Mouse (Mus musculus) adipocyte (in vitro differentiated cells): ENCODE data around the gene Aifm1.
"Not testable (repeated sequence)": the region's sequence is repeated elsewhere in the genome, so short reads cannot be mapped to it uniquely, and the experiment has no call there.

Source experiments
- DNase-seq: peaks from one replicate; pipeline ENCODE4 v3.0.0-alpha.2; 2016; ENCODE audit warnings: low spot score

Gene Aifm1

DNA sequence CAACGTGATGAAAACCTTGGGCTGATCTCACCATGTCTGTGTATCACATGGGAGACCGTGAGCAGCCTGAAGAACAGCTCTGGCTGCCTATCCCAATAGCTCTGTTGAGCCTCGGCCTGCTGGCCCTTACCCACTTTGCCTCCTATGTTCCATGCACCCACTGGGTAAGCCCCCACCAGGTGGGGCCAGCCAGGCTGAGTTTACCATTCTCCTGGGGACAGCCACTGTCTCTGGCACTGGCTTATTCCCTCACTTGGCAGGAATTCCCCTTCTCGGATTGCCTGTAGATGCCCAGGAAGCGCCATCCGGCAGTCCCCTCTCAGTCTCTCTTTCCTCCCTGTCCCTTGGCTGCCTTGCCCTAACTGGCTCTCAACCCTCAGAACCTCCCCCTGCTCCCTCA lies 56.4 kb downstream of the Aifm1 start:
- peak; percentile 12 for DNase-seq

DNA sequence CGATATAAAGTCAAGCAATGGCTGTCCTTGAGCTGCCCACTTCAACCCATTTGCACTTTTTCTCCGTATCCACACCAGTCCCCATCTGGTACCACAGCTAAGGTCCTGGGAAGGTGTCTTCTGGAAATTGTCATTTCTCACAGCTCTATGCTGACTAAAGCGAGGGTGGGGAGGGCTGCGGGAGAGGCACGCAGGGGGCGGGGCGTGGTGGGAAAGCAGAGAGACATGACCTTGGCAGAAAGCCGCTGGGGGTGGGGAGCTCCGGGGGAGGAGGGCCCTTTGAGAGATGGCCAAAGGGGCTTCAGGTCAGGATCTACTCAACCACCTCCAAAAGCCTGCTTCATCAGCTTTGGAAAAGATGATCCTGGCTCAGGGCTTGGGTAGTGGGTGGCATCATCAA lies 58.3 kb downstream of the Aifm1 start:
- no peak for DNase-seq

DNA sequence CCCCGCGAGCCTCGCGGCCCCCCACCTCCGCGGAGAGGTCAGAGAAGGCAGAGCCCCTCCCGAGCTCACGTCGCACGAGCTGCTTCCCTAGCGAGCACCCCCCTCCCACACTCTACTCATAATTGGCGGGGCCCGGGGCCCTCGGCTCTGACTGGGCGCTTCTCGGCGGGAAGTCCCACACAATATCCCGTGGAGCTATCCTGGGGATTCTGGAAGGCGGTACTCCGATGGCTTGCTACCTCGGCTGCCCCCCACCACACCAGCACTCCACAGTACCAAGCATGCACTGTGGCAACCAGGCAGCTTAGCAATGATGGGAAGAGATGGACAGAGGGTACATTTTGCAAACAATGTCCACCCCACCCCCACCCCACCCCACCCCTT lies 58.9 kb downstream of the Aifm1 start:
- no peak for DNase-seq

DNA sequence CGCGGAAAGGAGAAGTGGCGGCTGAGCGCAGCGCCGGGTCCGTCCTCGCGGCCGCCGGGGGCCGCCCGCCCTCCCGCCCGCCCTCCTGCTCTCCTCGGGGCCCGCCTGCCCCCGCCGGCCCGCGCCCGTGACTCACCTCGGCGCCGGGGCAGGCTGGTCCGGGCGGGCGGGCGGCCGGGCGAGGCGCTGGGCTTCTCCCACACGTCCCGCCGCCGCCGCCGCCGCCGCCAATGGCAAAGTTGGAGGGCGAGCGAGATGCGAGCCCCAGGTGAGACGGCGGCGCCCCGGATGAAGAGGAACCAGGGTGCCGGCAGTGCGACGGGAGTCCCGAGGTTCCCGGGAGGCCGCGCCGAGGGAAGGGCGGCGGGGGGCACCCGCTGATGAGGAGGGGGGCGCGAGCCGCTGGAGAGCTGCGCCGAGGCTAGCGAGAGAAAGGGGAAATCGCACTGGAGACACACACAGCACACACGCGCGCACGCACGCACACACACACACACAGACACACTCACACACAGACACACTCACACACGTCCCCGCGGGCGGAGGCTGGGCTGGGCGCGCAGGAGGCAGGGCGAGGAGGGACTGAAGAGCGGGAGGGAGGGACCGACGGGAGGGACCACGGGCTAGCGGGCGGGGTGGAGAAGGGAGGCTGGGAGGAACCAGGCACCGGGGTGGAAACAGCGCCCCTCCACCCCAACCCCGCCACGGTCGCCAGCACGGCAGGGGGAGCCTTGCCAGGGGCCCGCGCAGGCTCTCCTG lies 59.4 kb downstream of the Aifm1 start:
- DNase-seq: peak; percentile 70

DNA sequence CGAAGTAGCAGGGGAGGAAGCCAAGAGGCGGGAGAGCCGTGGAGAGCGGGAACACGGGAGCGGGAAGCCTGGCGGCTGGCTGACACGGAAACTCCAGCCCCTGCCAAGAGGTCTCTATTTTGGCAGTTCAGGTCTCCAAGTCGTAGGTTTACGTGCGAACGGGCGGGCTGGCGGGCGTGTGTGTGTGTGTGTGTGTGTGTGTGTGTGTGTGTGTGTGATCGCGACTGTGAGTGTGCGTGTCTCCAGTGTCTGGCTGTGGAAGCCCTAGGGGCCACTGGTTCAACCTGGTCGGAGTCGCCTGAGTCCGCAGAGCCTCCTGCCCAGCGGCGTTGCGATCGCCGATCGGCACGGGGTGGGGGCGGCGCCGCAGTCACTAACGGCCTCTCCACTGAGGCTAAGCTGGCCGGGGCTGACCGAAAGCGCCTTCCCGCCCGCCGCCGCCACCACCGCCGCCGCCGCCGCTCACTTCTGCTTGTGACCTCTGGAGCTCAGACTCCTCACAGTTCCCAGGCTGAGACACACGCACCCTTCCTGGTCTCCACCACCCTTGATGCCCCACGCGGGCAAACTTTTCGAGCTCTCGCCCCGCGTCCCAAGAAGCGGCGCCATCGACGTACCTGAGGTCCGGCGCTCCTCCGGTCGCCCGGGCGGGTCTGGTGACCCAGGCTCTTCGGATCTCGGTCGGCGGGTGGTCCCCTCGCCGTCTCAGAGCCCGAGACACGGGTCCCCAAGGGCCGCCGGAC lies 60.3 kb downstream of the Aifm1 start:
- peak; percentile 17 for DNase-seq

DNA sequence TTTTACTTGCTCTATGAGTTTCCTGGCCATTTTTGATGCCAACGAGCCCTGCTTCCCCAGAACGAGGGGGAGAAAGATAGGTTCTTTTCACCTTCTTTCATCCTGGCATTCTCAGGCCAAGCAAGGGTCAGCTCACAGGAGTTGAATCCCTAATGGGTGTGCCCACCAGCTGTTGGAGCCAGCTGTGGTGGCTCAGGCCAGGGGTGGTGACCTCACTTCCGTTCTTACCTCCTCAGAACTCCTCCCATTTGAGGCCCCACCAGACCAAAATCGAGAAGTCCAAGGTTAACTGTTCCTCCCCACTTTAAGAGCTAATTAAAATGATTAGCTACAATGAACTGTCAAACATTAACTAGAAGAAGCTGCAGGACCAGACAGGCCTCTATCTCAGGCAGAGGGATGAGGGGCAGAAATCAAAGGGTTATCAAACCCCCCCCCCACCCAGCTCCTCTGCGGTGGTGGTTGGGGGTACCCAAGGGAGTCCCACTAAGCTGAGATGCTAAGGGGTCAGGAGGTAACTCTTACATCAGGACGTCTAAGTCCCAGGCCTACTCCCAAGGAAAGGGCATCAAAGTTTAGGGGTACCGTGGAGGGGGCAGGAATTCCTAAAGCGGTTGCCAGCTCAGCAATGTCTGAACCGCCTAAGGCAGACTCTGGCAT lies 61.0 kb downstream of the Aifm1 start:
- no peak for DNase-seq

DNA sequence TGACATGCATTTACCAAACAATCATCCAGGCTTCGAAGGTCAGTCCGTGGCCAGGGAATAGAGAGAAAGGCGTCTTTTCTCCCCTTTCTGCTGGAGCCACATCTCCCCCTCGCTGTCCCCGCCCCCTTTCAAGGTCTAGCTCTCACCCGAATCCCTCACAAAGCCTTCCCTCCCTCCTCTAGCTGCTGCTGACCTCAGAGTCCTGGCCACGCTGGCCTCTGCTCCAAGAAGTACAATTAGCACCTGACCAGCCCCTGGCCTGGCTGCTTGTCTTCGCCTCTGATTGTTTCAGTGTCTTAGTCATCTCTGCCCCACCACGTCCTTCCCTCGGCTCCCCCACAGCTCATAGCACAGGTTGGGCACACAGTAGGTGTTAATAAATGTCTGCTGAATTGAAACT lies 63.7 kb downstream of the Aifm1 start:
- no peak for DNase-seq

DNA sequence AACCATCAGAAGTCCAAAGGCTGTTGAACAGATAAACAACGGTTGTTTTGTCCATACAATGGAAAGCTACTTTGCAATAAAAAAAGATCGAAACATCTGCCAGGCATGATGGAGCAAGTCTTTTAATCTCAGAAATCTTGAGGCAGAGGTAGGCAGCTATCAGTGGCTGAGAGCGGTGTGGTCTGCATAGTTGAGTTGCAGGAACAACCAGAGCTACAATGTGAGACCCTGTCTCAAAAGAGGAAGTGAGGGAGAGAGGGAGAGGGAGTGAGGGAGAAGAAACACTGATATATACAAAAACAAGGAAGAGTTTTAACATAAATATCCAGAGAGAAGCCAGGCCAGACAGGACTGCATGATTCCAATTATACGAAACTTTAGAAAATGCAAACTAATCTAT lies 68.7 kb downstream of the Aifm1 start:
- DNase-seq: no peak

DNA sequence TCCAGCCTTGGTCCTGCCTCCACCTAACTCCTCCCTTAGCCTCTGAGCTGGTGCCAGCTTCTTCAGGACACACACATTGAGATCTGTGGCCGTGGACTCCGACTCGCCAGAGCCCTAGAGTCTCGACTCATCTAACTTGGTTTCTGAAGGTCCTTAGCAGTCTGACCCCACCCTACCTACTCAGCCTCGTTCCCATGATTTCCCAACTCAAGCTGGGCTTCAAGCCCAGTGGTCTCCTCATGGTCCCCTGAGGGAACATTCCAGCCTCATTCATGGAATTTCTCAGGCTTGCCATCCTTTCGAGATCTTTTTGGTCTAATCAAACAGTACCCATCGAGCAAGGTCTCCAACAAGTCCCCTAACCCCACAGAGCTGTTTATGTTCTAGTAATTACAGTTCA lies 71.4 kb downstream of the Aifm1 start:
- no peak for DNase-seq

DNA sequence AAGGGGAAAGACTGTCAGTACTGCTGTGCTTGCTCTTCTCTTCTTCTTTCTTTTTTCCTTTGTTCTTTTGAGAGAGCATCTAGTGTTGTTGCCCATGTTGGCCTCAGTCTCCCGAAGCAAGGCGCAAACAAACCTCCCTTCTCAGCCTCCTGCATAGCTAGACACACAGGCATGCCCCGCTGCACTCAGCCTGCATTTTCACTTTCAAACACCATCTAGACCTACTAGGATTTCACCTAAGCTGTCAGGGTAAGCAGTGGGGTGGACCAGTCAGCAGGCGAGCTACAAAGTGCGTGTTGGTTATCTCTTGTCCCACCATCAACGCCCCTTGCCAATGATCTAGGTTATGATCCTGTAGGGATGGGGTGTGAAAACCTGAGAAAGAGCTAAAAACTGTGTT lies 71.8 kb downstream of the Aifm1 start:
- DNase-seq: no peak

DNA sequence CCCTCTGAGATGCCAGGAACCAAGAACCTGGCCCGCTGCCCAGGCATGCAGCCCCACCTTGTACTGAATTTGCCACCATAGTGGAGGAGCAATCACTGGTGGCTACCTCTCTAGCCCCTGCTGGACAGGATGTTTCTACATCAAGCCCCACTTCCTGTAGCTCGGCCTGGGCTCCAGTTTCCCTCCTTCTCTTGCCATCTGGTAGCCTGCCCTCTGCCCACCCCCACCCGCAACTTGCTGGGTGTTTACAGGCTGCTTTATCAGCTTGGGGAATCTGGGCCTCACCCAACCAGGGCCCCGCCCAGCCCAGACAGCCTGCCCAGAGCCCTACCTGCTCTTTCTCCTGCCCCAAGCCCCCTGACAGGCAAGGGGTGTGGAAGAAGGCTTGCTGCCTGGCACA lies 74.3 kb downstream of the Aifm1 start:
- DNase-seq: no peak

DNA sequence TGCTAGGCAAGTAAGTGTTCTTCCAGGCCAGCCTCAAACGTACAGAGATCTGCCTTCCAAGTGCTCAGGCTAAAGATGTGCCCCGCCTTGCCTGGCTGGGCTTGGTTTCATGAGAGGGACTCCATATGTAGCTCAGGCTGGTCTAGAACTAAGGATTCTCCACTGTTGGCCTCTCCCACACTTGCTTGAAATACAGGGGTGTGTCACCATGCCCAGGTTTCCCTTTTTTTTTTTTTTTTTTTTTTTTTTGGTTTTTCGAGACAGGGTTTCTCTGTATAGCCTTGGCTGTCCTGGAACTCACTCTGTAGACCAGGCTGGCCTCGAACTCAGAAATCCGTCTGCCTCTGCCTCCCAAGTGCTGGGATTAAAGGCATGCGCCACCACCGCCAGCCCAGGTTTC lies 77.3 kb downstream of the Aifm1 start:
- DNase-seq: not testable (repeated sequence)

DNA sequence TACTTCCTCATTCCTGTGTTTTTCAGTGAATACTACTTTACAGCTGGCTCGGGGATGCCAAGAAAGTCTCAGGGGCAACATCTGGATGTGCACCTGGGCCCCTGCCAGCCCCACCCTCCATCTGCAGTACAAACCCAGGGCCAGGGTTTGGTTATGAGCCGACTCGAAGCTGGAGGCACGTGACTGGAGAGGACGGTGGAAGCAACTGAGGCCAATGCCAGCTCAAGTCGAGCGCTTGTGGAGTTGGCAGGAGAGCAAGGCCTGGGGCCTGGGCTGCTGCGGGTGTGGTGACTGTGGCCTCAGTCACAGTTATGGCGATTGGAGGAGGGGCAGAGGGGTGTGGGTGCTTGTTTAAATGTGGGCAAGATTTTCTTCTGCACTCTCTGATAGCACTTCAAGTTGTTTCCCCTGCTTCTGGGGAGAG lies 77.9 kb downstream of the Aifm1 start:
- peak; percentile 65 for DNase-seq

DNA sequence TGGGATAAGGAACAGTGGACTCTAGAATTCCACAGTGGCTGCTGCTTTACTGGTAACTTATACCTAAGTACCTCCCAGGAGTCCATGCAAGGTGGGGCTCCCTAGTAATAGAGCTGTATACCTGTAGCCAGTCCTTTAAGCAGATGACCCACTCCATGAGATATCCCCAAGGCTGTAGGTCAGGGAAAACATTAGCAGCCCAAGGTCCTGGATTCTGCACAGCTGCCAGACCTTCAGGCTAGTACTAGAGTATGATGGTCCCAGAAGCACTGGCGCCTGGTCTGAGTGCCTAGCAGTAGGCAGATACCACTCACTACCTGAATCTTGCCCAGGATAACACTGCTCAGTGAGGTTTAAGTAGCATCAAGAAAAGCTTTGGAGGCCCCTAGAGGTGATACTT lies 79.1 kb downstream of the Aifm1 start:
- DNase-seq: no peak

DNA sequence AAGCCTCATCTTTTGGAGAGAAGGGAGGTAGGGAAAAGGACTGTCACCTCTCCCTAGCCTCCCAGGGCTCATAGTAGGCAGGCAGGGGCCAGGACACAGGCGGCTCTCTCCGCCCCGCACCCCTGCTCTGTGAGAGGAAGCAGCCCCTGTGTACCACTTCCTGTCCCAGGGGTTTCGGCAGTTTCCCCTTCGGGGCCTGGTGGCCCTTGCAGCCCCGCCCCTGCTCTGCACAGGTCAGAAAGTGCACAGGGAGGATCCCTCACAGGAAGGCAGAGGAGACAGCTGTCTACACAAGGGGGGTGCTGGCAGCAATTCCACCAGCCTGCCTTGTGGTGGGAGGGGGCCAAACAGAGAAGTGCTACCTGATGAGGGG lies 79.8 kb downstream of the Aifm1 start:
- DNase-seq: no peak

DNA sequence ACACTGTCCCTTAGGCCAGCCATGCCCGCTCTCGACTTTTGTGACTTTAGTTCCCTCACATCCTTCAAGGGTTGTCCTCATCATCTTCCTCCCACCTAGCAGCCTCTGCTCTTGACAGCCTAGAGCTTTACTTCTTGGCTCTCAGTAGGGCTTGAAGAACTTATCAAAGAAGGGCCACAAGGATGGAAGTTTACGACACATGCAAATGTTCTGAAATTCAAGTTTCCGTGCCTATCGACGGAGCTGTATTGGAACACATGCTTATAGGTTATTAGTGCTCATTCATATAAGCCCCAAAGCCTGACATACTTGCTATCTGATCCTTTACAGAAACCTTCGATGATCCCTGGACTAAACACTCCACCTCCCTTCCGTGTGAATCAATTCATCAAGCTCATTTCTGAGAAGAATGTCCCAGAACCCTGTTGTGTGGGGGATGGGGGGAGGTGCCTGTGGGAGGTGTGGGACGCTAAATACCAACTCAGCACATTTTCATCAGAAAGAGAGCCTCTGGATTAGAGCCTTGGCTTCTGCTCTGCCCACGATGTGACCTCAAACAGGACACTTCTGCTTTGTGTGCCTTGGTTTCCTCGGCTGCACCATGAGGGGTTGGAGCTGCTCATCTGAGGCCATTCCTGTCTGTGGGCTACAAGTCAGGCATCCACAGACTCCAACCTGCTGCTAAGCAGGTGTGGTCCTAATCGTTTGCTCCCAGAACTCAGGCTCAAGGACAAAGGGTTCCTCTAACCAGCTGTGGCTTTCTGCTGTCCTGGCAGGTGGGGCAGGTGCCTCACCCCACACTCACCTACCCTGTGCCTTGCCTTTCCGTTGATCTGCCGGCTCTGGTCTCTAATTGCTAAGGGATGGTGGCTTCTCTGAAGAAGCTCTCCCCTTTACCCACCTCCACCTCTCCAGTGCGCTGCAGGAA lies 80.5 kb downstream of the Aifm1 start:
- DNase-seq: no peak

DNA sequence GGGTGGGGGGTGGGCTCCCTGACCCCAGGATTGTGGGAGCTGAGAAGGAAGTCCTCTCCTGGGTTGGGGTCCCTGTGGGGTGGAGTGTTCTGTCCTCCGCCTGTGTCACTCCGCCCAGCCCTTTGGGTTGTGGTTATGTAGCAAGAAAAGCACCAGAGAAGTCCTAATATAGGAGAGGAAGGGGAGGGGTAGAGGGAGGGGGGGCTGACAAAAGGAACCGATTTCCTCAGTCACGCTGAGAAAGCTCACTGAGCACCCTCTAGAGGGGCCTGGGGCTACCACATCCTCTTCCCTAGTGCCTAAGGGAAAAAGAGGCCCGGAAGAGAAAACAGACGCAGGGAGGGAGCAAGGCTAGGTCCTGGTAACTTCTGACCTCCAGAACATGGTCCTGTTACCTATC lies 83.8 kb downstream of the Aifm1 start:
- no peak for DNase-seq

DNA sequence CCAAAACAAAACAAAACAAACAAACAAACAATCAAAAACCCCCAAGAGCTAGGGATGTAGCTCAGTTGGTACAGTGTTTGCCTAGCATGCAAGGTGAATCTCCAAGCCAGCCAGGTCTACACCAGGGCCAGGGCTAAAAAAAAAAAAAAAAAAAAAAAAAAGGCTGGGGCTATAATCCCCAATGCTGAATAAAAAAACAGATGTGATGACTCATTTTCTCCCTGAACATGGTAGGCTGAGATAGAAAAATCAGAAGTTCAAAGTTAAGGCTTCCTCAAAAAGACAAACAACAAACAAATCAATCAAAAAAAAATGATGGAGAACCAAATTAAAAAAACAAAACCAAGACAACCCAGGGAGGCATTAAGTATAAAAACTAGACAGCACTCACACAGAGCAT lies 84.3 kb downstream of the Aifm1 start:
- no peak for DNase-seq

DNA sequence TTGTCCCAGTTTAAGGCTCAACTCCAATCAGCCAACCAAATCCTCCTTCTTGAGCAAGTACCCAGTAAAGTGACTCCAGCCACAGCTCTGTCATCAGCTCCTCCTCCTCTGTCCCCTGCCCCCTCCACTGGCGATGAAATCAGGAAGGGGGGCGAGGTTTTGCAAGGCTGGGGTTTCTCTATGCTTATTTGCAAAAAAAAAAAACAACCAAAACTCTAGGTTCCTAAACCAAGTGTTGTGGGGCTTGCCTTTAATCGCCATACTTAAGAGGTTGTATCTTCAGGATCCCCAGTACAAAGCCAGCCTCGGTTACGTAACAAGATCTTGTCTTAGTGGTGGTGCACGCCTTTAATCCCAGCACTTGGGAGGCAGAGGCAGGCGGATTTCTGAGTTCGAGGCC lies 84.7 kb downstream of the Aifm1 start:
- DNase-seq: no peak

DNA sequence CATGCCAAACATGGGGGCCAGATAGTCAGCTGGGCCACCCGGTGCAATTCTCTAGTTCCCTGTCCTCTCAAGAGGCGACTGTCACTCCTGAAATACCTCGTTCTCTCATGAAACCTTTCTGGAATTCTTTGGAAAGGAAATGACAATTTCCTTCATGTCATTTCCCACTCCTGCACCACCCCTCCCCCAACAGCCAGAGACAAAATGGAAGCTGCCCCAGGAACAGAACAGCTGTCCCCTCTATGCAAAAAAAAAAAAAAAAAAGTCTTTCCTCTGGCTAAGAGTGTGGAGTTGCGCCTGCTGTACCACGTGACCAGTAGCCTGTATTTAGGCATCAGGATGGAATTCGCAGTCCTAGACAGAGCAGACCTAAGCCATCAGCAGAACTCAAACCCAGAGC lies 85.1 kb downstream of the Aifm1 start:
- no peak for DNase-seq

DNA sequence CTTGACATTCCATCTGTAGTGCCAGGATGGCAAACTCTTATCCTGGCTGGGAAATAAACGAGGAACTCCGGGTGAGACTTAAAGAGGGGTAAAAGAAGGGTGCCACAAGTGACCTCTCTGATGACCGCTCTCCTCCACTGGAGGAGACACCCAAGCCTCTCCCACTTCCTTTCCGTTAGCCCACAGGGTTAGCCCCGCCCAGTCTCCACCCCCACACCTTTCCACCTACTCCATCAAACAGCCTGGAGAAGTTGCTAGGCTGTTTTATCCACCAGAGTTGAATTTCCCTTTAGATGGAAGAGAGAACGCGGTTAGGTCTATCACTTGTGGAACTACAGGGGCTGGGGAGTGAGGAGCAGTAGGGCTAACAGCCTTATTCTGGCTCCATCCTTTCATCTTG lies 88.1 kb downstream of the Aifm1 start:
- DNase-seq: no peak
